Mouse (Mus musculus) thymus, postnatal 10 days (tissue): Measurements from ENCODE around the gene Fnbp4.
"Not testable (repeated sequence)": the region's sequence is repeated elsewhere in the genome, so short reads cannot be mapped to it uniquely, and the experiment has no call there.

Experiments used
- DNase-seq, 2 experiments: peaks; one replicate each; pipeline ENCODE4 v3.0.0; 2021; ENCODE audit warnings: low spot score in 2 of 2

The Fnbp4 gene

GRCm38 (mm10) chr2:90782901-90783486 is 37.8 kb downstream of the Fnbp4 start:
- DNase-seq = no peak

- no peak for DNase-seq
Observed at GRCm38 (mm10) chr2:90788126-90788525, 43.0 kb downstream of the Fnbp4 start.

DNA sequence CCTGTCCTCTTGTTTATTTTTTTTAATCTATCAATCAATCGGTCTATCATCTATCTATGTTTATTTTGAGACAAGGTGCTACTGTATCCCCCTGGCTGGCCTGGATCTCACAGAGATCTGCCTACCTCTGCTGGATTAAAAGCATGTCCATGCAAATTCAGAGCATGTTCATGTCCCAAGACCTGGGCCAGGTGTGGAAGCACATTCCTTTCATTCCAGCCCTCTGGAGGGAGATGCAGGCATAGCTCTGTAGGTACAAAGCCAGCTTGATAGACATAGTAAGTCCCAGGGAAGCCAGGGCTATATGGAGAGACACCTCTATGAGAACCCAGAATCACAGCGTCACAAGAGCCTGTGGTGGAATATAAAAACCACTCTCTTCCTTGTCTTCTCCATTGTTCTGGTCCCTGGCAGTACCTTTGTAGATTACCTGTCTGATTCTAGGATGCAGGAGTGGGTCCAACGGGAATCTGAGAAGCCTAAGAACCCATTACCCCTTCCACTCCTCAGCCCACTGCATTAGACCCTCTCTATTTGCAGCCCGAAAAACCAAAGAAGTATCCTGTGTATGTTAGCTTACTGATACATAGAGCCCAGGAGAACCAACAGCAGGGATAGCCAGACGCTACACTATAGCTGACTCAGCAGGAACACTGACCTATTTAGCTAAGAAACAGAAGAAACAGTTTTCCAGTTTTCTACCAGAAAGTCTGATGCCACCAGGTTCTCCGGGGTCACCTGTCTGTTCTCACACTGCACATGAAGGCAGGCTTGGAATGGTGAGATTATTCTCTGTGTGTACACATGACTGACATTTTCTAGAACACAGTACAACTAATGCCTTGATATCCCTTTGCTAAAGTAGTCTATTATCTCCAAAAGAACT is 63.3 kb downstream of the Fnbp4 start:
- DNase-seq = no peak

- no peak for DNase-seq
Observed at GRCm38 (mm10) chr2:90810751-90811150, 65.6 kb downstream of the Fnbp4 start.

DNA sequence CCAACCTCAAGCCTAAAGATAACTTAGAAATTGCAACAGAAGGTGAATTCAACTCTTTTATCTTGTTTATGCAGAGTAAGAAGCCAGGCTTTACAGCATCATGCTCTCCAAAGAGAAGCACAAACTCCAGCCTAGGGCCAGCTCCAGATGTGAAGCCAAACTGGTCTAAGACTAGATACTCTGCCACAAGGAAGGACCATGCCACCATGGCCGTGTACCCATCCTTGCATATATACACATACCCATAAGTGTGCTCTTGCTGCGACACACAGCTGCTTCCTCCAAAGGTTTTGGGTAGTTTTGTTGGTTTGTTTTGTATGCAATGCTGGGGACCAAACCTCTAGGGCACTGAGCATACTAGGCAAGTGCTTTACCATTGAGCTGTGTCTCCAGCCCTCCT is 70.1 kb downstream of the Fnbp4 start:
- no peak for DNase-seq

GRCm38 (mm10) chr2:90816144-90816543 is 71.0 kb downstream of the Fnbp4 start:
- DNase-seq = no peak

DNA sequence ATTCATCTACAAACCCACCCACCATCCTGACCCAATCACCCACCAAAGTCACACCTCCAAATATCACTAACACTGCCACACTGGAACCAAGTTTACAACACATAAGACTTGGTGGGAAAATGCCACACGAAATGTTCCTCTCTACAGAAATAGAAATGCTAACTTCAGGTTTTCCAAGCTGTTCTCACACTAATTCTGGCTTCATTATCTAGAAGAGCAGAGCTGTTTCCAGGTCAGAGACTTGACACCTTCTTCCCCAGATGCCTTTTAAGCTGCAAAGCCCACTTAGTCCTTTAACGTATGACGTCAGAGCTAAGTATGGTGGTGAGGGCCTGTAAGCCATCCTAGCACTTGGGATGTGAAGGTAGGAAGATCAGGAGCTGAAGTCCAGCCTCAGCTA is 73.5 kb downstream of the Fnbp4 start:
- no peak for DNase-seq

DNA sequence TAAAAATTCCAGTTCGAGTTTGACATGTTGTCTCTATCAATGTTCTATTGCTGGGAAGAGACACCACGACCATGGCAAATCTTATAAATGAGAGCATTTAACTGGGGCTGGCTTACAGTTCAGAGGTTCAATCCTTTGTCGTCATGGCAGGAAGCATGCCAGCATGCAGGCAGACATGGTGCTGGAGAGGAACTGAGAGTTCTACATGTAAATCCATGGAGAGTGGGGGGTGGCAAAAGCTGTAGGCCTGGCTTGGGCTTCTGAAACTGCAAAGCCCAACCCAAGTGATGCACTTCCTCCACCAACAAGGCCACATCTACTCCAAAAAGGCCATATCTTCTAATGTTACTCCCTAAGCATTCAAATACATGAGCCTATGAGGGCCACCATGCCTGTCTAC is 75.7 kb downstream of the Fnbp4 start:
- no peak for DNase-seq

- DNase-seq = no peak
Observed at GRCm38 (mm10) chr2:90822978-90823377, 77.8 kb downstream of the Fnbp4 start.

DNA sequence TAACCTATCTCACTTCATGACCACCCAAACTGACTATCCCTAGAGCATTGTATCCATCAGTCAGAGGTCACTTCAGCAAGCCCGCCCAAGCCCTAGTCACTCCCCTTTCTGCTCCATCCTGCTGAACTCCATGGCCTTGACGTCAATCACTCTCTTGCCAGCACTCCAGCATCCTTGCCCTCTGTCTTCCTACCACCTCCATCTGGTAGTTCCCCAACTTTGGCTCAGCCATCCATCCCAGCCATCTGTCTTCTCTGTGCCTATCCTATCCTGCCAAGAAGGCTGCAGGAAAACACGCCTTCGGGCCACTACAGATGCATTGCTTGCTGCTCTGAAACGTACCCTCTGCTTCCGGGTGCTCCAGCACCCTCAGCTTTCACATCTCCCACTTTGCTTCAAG is 78.6 kb downstream of the Fnbp4 start:
- DNase-seq = no peak

DNA sequence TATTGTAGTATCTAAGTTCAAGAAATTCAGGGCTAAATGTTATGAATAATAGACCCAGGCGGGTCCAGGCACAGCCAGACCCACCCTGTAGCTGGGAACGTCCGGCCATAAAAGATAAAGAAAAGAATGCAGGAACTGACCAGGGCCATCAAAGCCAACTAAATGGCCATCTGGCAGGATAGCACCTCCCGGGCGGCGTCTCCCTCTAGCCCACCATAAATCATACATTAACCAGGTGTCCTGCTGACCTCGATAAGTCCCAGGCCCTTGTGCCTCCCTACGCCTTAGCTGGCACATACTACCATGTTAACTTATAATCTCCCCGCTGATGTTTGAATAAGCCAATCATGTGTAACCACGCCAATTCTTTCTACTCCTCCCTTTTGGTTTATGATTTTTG is 79.4 kb downstream of the Fnbp4 start:
- not testable (repeated sequence) for DNase-seq

DNA sequence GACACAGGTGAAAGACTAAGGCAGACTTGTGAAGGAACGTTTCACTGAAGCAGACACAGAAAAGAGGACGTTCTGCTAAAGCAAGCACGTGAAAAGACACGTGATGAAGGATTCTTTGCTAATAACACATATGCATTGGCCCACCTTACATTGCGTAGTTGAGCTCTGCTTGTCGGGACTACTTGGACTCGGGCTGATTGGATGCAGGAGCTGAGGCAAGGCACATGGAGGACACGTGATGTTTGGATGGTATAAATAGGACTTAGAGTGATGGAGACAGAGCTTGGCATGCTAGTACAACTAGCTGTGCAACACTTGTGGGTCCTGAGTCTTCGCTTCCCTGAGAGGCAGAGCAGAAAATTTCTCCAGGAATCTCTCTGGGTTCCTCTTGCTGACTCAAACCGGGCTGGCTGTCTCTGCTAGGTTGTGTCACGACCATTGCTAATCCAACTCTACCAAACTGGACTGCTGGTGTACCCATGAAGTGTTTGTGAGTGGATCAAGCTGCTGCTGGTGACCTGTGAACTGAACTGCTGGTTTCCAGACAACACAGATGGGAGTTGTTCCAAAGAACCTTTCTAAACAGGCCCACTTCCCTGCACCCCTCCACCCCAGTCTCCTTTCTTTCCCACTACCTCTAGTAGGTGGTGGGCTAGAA is 80.5 kb downstream of the Fnbp4 start:
- no peak for DNase-seq

- no peak for DNase-seq
Observed at GRCm38 (mm10) chr2:90828739-90829138, 83.6 kb downstream of the Fnbp4 start.
